Mouse (Mus musculus): ENCODE measurements around the gene Ccn1.

Gene Ccn1

DNA sequence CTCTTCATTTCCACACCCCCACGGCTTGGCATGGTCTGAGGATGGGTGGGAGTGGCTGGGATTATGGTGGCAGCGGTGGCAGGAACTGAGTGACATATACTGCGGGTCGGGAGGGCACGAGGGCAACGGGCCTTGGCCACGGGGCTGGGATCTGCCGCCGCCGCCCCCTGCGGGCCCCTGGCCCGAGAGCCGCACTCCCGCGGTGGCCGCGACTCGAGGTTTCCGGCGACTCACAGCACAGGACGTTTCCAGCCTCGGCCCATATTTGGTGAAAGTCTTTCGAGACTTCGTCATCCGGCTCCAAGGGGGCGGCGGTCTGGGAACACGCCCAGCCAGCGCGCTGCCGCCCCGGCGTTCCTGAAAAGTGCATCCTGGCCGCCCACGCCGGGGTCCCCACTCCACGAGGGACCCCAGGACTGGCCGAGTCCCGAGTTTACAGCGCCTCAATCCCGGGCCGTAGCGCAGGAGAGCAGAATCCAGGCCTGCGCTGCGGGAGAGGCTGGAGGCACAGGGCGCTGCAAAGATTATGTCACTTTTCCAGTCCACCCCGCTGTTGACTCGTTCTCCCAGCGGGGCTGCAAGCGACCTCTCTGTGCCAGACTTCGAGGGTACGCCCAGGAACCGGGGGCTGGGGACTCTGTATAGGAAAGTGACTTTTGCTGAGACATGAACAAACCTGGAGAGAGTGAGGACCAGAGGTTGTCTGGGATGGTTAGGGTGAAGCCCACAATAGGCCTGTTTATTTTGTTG is 3.6 kb upstream of the Ccn1 start:
- no peak for TF ChIP-seq GATA4 (IDR thresholded peaks at IDR 0.05; ENCODE audit: insufficient replicate concordance, low read length)

DNA sequence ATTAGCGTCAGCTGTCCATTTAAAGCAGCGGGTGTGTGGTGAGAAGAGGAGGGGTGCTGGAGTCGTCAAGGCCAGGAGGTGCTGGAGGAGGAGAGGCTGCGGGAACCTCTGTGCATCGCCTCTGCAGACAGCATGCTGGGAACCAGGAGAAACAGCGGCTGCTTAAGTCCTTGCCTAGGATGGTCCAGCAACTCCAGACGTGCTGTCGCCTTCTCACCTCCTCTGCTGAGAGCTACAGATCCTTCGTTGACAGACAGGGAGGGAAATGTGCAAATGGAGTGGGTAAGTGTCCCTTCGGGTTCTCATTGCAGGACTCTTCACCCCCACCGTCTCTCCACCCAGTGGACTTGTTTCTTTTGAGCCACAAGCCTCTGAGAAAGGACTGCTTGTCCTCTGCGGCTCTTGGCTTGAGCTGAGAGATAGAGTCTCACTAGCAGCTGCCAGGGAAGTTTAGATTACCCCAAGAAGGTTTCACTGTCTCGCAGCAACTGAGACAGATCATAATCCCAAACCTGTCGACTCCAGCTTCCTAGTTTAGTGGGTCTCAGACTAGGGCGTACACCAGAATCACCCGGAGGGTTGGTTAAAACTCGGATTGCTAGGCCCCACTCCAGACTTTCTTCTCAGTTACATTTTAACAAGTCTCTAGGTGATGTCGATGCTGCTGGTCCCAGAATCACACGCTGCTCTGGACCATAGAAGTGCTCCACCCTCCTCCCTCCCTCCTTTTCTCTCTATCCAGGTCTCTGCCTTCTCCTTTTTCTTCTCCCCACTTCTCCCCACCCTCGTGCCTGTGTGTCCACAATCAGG is 2.7 kb upstream of the Ccn1 start:
- TF ChIP-seq GATA4 (IDR thresholded peaks at IDR 0.05; ENCODE audit: insufficient replicate concordance, low read length), result no peak

DNA sequence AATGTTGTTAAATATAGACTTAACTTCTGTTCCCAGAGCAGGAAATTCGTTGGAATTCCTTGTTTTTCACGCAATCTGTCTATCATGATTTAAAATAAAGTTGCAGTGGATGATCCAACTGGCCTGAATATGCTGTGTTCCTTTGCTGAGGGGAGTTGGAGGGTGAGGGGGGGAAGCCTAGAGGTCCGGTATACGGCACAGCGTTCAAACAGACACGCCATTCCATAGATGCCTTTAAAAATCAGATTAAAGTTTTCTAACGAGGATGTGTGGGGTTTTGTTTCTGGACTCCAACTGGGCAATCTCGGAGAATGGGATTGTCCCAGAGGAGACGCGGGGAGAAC is 2.2 kb upstream of the Ccn1 start:
- no peak for TF ChIP-seq GATA4 (IDR thresholded peaks at IDR 0.05; ENCODE audit: insufficient replicate concordance, low read length)

DNA sequence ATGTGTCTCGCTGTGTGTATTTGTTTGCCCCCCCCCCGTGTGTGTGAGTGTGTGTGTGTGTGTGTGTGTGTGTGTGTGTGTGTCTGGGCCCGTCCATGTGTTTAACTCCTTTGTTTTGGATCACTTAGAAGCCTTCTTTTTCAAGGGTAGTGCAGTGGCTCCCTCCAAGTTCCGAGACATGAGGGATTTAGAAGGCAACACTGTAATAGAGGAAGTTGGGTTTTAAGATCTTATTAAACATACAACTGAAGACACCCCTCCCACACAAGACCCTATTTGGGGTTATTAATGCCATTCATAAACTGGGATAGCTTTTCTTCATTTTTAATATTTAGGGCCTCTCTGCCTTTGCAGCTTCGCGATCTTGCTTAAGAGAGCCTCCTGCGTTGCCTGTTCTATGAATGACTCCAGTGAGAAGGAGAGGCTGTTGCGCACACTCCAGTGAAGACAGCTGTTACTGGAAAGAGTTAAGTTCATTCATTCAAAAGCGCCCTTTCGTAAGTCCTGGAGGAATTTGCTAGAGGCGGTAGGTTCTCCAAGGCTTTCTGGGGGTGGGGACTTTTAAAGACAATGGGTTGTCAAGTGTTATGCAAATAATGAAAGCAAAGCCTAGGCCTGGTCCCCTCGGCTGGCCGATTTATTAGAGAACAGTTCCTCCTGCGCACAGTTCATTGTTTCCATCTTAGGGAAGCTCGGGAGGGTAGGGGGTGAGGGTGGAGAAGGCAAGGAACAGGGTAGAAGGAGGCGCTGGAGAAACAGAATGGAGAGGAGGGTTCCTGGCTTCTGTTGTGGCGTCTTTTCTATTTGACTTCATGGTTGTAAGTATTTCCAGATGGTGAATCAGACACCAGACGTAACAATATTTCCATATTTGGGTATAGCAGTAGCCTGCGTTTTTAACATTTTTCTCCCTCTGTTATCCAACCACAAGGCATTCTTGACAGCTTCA is 1.5 kb upstream of the Ccn1 start:
- no peak for TF ChIP-seq GATA4 (IDR thresholded peaks at IDR 0.05; ENCODE audit: insufficient replicate concordance, low read length)

DNA sequence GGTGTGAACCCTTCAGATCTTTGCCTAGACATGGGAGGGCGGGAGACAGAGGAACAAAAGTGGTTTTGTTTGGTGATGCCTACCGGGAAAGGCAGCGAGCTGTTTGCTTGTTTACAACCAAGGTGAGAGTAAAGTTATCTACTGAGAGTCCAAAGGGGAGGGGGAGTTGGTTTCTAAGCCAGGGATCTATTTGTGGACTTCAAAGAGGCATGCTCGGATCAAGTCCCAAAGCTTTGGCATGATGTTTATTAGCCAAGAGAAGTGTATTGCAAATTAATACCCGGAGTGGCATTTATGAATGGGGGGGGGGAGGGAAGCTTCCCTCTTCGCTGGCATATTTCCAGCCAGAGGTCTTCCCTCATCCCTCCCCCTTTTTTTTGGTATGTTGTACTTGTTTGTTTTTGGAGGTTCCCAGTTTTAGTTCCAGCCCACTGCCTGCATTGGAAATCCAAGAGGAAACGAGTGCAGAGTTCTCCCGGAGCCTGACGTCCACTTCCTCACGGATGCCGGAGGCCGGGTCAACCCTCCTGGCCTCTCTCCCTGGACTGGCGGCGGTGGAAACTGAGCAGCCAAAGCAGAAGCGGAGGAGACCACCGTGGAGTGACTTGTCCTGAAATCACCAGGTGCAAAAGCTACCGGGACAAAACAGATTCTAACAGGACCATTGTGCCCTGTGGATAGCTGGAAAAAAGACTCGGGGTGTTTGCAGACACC is 674 bp upstream of the Ccn1 start:
- TF ChIP-seq GATA4 (IDR thresholded peaks at IDR 0.05; ENCODE audit: insufficient replicate concordance, low read length), result no peak

DNA sequence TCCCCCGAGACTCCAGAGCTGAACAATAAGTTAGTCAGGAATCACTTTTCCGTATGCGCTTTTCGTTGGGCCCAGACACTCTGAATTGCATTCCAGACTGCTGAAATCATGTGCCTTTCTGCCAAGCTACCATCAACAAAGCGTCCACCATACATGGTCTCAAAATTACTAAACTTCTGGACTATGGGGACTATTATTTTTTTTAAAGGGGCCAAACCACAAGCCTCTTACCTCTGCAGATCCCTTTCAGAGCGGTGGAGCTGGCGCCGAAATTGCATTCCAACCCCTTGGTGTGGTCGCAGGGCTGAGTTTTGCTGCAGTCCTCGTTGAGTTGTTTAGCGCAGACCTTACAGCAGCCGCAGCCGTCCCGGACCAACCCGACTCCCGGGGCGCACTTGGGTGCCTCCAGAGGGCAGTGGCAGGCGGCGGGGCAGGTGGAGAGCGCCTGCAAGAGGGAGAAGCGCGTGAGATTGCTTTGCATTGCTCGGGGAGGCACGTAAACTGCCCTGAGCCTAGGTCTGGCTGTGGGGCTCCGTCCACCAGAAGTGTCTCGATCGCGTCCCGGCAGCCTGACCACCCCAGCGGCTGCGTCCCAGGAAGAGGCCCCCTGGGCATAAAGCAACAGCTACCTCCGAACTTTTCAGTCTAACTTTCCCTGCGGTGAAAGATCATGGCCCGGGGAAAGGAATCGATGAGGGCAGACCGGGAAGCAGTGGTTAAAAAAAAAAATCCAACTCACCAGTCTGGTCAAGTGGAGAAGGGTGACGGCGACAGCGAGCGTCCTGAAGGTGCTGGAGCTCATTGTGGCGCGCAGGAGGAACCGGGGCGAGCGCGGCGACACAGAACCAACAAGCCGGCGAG is 560 bp downstream of the Ccn1 start:
- no peak for TF ChIP-seq GATA4 (IDR thresholded peaks at IDR 0.05; ENCODE audit: insufficient replicate concordance, low read length)

DNA sequence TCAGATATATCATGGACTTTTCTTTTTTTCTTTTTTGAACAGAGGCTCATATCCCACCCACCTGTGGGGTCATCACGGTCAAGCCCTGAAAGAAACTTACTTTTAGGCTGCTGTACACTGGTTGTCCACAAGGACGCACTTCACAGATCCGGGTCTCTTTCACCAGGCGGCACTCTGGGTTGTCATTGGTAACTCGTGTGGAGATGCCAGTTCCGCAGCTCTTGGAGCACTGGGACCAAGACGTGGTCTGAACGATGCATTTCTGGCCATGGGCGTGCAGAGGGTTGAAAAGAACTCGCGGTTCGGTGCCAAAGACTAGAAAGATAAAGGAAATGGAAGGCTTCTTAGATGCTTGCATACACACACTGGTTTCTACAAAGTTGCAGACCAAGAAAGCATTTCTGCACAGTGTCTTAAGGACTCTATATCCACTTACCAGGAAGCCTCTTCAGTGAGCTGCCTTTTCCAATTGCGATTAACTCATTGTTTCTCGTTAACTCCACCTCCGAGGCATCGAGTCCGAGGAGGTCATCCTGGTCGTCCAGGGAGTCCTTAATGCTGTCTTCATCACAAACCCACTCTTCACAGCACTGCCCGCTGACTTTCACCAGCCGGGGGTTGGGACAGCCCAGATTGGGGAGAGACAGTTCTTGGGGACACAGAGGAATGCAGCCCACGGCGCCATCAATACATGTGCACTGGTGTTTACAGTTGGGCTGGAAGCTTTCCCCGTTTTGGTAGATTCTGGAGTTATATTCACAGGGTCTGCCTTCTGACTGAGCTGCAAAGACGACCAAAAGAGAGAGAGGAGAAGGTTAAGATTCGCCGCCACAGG is 1.5 kb downstream of the Ccn1 start:
- no peak for TF ChIP-seq GATA4 (IDR thresholded peaks at IDR 0.05; ENCODE audit: insufficient replicate concordance, low read length)

DNA sequence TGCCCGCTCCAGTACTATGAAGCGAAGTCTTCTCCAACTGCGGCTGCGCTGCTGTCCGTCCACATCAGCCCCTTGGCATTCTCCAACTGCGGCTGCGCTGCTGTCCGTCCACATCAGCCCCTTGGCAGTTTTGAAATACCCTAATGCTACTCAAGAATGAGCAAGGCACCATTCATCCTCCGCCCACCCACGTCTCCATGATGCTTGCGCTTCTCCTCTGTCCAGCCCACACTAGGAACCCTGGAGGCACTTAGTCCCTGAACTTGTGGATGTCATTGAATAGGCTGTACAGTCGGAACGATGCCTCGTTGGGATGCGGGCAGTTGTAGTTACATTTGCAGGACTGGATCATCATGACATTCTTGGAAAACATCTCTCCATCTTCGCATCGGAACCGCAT is 2.4 kb downstream of the Ccn1 start:
- TF ChIP-seq GATA4 (IDR thresholded peaks at IDR 0.05; ENCODE audit: insufficient replicate concordance, low read length), result no peak

DNA sequence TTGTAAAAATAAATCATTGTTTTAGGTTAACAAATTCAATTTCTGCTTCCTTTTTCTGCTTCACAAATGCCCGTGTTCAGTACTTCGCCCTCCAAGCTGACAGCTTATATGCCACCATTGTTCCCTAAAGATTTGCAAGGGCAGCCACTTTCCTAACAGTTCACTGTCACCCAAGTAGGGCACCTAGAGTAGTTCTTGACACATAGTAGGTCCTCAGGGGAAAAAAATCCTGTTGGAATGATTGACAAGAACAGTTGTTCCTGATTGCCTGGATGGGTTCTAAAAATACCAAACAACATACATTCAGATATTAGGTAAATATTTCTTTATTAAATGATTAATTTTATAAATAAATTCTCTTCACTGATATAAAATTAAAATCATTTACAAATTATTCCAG is 3.1 kb downstream of the Ccn1 start:
- no peak for TF ChIP-seq GATA4 (IDR thresholded peaks at IDR 0.05; ENCODE audit: insufficient replicate concordance, low read length)

DNA sequence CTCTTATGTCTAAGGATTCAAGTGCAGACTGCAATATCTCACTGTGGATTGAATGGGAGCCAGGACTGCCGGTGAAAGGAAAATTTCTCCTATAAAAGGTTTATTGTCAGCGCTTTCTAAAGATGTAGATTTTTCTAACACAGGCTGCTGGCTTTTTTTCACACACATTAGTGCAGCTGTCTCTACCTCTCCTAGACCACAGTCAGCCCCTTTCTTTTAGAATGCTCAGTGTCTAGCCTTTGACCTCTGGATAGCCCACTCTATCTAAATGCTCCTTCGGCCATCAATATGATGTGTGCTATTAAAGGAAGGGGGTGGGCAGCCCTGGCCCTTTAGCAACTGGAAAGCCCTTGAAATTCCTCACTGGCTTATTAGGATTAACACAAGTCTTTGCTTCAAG is 3.8 kb downstream of the Ccn1 start:
- no peak for TF ChIP-seq GATA4 (IDR thresholded peaks at IDR 0.05; ENCODE audit: insufficient replicate concordance, low read length)

DNA sequence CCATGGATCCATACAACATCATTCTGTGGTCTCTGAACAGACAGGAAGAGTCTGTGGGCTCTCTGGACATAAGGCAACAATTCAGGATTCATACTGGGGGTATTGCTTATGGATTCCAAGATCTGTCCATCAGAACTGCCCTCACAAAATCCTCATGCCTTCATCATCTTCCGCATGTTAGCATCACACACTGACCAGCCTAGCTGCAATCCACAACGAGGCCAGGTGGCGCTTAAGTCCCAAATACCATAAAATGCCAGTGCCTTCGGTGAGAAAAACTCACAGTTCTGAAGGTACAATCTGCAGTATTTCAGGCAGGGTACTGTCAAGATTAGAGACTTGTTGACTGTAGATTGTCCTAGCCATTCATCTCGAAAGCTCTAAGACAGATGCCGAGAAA is 4.3 kb downstream of the Ccn1 start:
- TF ChIP-seq GATA4 (IDR thresholded peaks at IDR 0.05; ENCODE audit: insufficient replicate concordance, low read length), result no peak

DNA sequence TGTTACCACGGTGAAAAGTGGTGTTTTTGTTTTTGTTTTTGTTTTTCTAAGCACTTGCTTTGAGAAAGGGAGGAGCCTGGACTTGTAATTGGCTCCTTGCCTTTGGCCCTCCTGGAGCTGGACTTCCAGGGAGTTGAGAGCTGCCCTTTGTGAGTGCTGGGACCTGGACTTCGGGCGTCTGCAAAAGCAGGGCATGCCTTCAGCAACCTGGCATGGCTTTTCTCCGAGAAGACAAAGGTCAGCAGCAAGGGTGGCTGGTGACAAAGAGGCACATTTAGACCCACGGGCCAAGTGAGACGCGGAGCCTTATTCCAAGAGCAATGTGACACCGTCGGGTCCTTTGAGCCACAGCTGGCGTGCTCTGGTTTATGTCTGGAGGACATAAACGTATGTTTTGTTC is 6.9 kb downstream of the Ccn1 start:
- TF ChIP-seq GATA4 (IDR thresholded peaks at IDR 0.05; ENCODE audit: insufficient replicate concordance, low read length), result no peak

DNA sequence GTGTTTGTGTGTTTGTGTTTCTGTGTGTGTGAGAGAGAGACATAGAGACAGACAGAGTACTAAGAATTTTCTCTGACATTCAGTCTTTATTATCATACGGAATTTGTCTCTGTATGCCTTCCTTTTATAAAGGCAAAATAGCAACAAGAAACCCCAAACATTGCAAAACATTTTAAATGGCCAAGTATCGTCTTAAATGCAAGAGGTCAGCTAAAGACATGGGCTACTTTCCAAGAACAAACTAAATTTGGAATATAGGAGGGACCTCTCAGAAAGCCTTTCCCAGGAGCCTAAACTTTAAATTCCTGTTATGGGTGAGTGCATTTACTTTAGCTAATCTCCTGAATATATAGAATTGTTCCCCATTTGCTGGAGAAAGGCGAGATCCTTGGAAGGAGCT is 7.9 kb downstream of the Ccn1 start:
- no peak for TF ChIP-seq GATA4 (IDR thresholded peaks at IDR 0.05; ENCODE audit: insufficient replicate concordance, low read length)

Measured in liver, adult (tissue).